16 mouse cellular contexts compared by ENCODE assay signal in genomic region chr5:108104306-108104705, GRCm38 (mm10). TPM values are rescaled to one million over a fixed set of nuclear protein-coding genes. Genes with fewer than 3 reads are reported as not detected.
"Had no signal": no experiment of that assay in that cellular context is flagged by ENCODE, and none has a peak within 500 bp of the region (broad histone marks: within the 10 kb centered on the region; RNA-seq: fewer than 3 reads in every experiment).

No protein-coding gene starts in this region.

- H3K27ac ChIP-seq: neural tube, embryonic 15.5 days; stomach, embryonic 15.5 days; stomach, postnatal 0 days had no signal

- H3K9ac ChIP-seq: neural tube, embryonic 15.5 days; stomach, embryonic 15.5 days had no signal

- H3K4me1 ChIP-seq: neural tube, embryonic 15.5 days; stomach, embryonic 15.5 days had no signal

- H3K4me3 ChIP-seq: neural tube, embryonic 15.5 days; stomach, embryonic 15.5 days had no signal

- H3K27me3 ChIP-seq: neural tube, embryonic 15.5 days; stomach, embryonic 15.5 days had no signal

- DNase-seq: retina, postnatal 1 day; right cerebral cortex, adult 18-20 months; right cerebral cortex, postnatal 14 days; right cerebral cortex, postnatal 25 days; right cerebral cortex, postnatal 4 days; spleen, adult 18-20 months; thymus, adult 18-20 months; thymus, adult 2 months; thymus, postnatal 14 days; thymus, postnatal 25 days; thymus, postnatal 36 days; thymus, postnatal 4 days had no signal

- H3K9me3 ChIP-seq: neural tube, embryonic 15.5 days; stomach, embryonic 15.5 days had no signal

- H3K4me2 ChIP-seq: neural tube, embryonic 15.5 days; stomach, embryonic 15.5 days had no signal

RNA-seq across cellular contexts. Expression of gene Ccdc18, which starts 28.4 kb away (rescaled TPM):
- polyA plus RNA-seq: small intestine, adult 2 months had no signal
